Mouse (Mus musculus) hematopoietic stem cell, adult 5-6 weeks (primary cell): ENCODE measurements around the gene Nfkbib. TPM values are rescaled to one million over a fixed set of nuclear protein-coding genes. Genes with fewer than 3 reads are reported as not detected.
A peak's percentile ranks its signal among the peaks of the same experiment; 100 is the strongest.

ENCODE experiments used
- ATAC-seq, 2 experiments: fragments of 125-278 bp in 1 of 2; replicated peaks in 1 of 2; 2 replicates each; pipeline ENCODE4 v1.8.0; 2016 to 2017; ENCODE audit warnings: inconsistent platforms in 2 of 2, mild to moderate bottlenecking in 2 of 2, moderate number of reproducible peaks in 2 of 2, low read depth in 1 of 2, moderate TSS enrichment in 1 of 2; ENCODE audit not compliant: low FRiP score in 2 of 2, poor library complexity in 2 of 2, severe bottlenecking in 2 of 2, insufficient read depth in 1 of 2, low TSS enrichment in 1 of 2
- total RNA-seq: library from RNA; stranded (forward); fragments of 172-1452, 232-1000 nt; gene quantifications from 2 replicates; pipeline ENCODE4 v1.2.3, GENCODE M21; 2017

Nfkbib gene
- total RNA-seq, 1 experiment from 2014 or later = 12.4 TPM

- no peak for ATAC-seq
Measured at GRCm38 (mm10) chr7:28740949-28741348, 26.4 kb downstream of the Nfkbib start.

- ATAC-seq = no peak
Measured at GRCm38 (mm10) chr7:28739829-28740228, 27.5 kb downstream of the Nfkbib start.

- no peak for ATAC-seq
Measured at GRCm38 (mm10) chr7:28735701-28736100, 31.6 kb downstream of the Nfkbib start.

- ATAC-seq = 0 out of 4 replicates have a peak, but pooled peaks of 1 of the 2 experiments have one; percentile 2
Measured at GRCm38 (mm10) chr7:28733211-28733610, 34.1 kb downstream of the Nfkbib start.

- peak; percentile 94 to 96 for ATAC-seq
Measured at GRCm38 (mm10) chr7:28732341-28733142, 34.8 kb downstream of the Nfkbib start.

GRCm38 (mm10) chr7:28727649-28728340, 39.5 kb downstream of the Nfkbib start:
- no peak for ATAC-seq

- peak; percentile 80 to 89 for ATAC-seq
Measured at GRCm38 (mm10) chr7:28726600-28726999, 40.7 kb downstream of the Nfkbib start.

- no peak for ATAC-seq
Measured at GRCm38 (mm10) chr7:28724613-28725012, 42.7 kb downstream of the Nfkbib start.

GRCm38 (mm10) chr7:28722079-28722478, 45.2 kb downstream of the Nfkbib start:
- 0 out of 4 replicates have a peak, but pooled peaks of 1 of the 2 experiments have one; percentile 33 for ATAC-seq

GRCm38 (mm10) chr7:28720753-28721537, 46.4 kb downstream of the Nfkbib start:
- no peak for ATAC-seq

GRCm38 (mm10) chr7:28719650-28720049, 47.7 kb downstream of the Nfkbib start:
- ATAC-seq = no peak

- no peak for ATAC-seq
Measured at GRCm38 (mm10) chr7:28719159-28719558, 48.2 kb downstream of the Nfkbib start.

- no peak for ATAC-seq
Measured at GRCm38 (mm10) chr7:28717726-28718125, 49.6 kb downstream of the Nfkbib start.

GRCm38 (mm10) chr7:28716590-28717281, 50.6 kb downstream of the Nfkbib start, which contains the start of gene Fbxo17:
TSS of gene Fbxo17 (plus strand) at chr7:28716804.
- peak; percentile 74 to 83 for ATAC-seq

- ATAC-seq = no peak
Measured at GRCm38 (mm10) chr7:28715598-28715997, 51.7 kb downstream of the Nfkbib start.

GRCm38 (mm10) chr7:28714667-28715066, 52.6 kb downstream of the Nfkbib start:
- ATAC-seq = no peak

- no peak for ATAC-seq
Measured at GRCm38 (mm10) chr7:28710962-28711361, 56.4 kb downstream of the Nfkbib start.
